Comparison of ENCODE assay signal across 7 mouse cellular contexts in the genomic region with DNA sequence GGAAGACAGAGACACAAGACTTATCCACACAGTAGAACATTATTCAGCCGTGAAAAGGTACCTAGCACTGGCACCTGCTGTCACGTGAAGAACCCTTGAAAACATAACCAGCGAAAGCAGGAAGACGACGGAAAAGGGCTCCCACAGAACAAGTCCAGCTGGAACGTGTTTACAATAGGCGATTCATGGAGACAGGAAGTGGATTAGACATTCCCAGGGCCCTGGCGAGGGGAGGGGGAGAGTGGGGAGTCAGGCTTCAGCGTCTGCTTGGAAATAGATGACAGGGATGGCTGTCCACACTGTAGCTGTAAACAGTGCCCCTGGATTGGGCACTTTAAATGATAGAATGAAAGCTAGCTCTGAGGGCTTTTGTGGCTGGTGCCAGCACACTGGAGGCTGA. TPM values are rescaled to one million over a fixed set of nuclear protein-coding genes. Genes with fewer than 3 reads are reported as not detected.
DNase-seq lines count a peak whose midpoint lies in the region; ATAC-seq lines count a peak whose summit lies in the region.

No protein-coding gene starts in this region.

- H3K4me1 ChIP-seq in kidney, embryonic 14.5 days (ENCODE audit: control insufficient read depth, insufficient read depth, low read length) = peaks cover 9% of the 10 kb centered on the region

- H3K9me3 ChIP-seq in kidney, embryonic 14.5 days (ENCODE audit: control insufficient read depth, low read length) = no peaks in the 10 kb centered on the region

- peak overlapping the region; percentile 90 for H3K27ac ChIP-seq in kidney, embryonic 14.5 days (ENCODE audit: low read depth, low read length)

- H3K27me3 ChIP-seq in kidney, embryonic 14.5 days (ENCODE audit: control insufficient read depth, insufficient read depth, low read length) = no peaks in the 10 kb centered on the region

- 0 out of 2 replicates have a peak overlapping the region, but pooled peaks have one; percentile 17 for H3K4me2 ChIP-seq in kidney, embryonic 14.5 days (replicated peaks; ENCODE audit: low read depth, low read length)

- ATAC-seq in kidney, embryonic 14.5 days (ENCODE audit: low FRiP score, low TSS enrichment) = peak; percentile 75
- ATAC-seq in monocyte, adult 5-6 weeks (replicated peaks; ENCODE audit: insufficient number of reproducible peaks, low FRiP score, low TSS enrichment, poor library complexity, severe bottlenecking) = no peak

- no peak overlapping the region; the same call in 1 of the 2 replicates for H3K9ac ChIP-seq in kidney, embryonic 14.5 days (ENCODE audit: low read depth, low read length)

- no peak overlapping the region for H3K4me3 ChIP-seq in kidney, embryonic 14.5 days (ENCODE audit: low read length)

- peak; percentile 76 for DNase-seq in embryo, embryonic 11 days
- peak; percentile 55 to 62 for DNase-seq in heart, adult 18-20 months
- DNase-seq in lung, postnatal 14 days = peak; percentile 69
- DNase-seq in cerebellum, adult 11 months = no peak
- DNase-seq in spleen, postnatal 14 days (ENCODE audit: low spot score in 2 of 2) = no peak

- WGBS in kidney, embryonic 14.5 days = 11% methylated on average over 9 of the region's 9 CpGs

- H3K36me3 ChIP-seq in kidney, embryonic 14.5 days (ENCODE audit: control insufficient read depth, insufficient read depth, low read length) = no peaks in the 10 kb centered on the region

RNA-seq across cellular contexts. Expression of a gene that starts 8.6 kb away (rescaled TPM):
- total RNA-seq in heart, adult 18-20 months (2021) = 10 to 100 TPM; 40.3 to 45.2 TPM
- 33.9 and 44.8 TPM in 2 replicates for polyA plus RNA-seq in kidney, embryonic 14.5 days (2014; fragmentation: Nextera tagmentation; extraction: Ambion mirVana)
- total RNA-seq in monocyte, adult 5-6 weeks (2017) = 18.3 to 37.9 TPM (median 20.8 TPM) in 3 replicates

RNA-seq across cellular contexts. Expression of a gene that starts 13.1 kb away (rescaled TPM):
- not detected for total RNA-seq in heart, adult 18-20 months (2021)
- polyA plus RNA-seq in kidney, embryonic 14.5 days (2014; fragmentation: Nextera tagmentation; extraction: Ambion mirVana) = 0.53 and 1.6 TPM in 2 replicates
- total RNA-seq in monocyte, adult 5-6 weeks (2017) = not detected in 3 replicates

RNA-seq across cellular contexts. Expression of a gene that starts 26.0 kb away (rescaled TPM):
- 10 to 100 TPM; 26.3 to 27.9 TPM for total RNA-seq in heart, adult 18-20 months (2021)
- polyA plus RNA-seq in kidney, embryonic 14.5 days (2014; fragmentation: Nextera tagmentation; extraction: Ambion mirVana) = 28.4 and 37.9 TPM in 2 replicates
- total RNA-seq in monocyte, adult 5-6 weeks (2017) = 0.29 to 1.2 TPM (median 0.75 TPM) in 3 replicates

RNA-seq across cellular contexts. Expression of a gene that starts 31.1 kb away (rescaled TPM):
- under 1 TPM; 0.10 to 0.27 TPM for total RNA-seq in heart, adult 18-20 months (2021)
- polyA plus RNA-seq in kidney, embryonic 14.5 days (2014; fragmentation: Nextera tagmentation; extraction: Ambion mirVana) = 0.19 and 0.59 TPM in 2 replicates
- 1.7 to 3.9 TPM (median 1.9 TPM) in 3 replicates for total RNA-seq in monocyte, adult 5-6 weeks (2017)

RNA-seq across cellular contexts. Expression of a gene that starts 31.2 kb away (rescaled TPM):
- 1 to 10 TPM; 3.5 to 7.1 TPM for total RNA-seq in heart, adult 18-20 months (2021)
- polyA plus RNA-seq in kidney, embryonic 14.5 days (2014; fragmentation: Nextera tagmentation; extraction: Ambion mirVana) = 32.7 and 38.5 TPM in 2 replicates
- 18.5 to 41.3 TPM (median 19.2 TPM) in 3 replicates for total RNA-seq in monocyte, adult 5-6 weeks (2017)

Comparison
In these comparisons a context has a peak if more than half of its experiments do, and no peak if none do; other contexts are left out.
1. DNase-seq: peak in embryo, embryonic 11 days (single experiment), heart, adult 18-20 months (2 of 2) and lung, postnatal 14 days (single experiment); none in cerebellum, adult 11 months (single experiment) and spleen, postnatal 14 days (0 of 2).
2. RNA of a gene that starts 26.0 kb away (total RNA-seq): 26.3 to 27.9 TPM in heart, adult 18-20 months; 0.29 to 1.2 TPM in monocyte, adult 5-6 weeks; every median in the first group is over 10 times any median in the second.